Mouse (Mus musculus) limb, embryonic 12.5 days (tissue): ENCODE measurements around the gene Mcfd2. TPM values are rescaled to one million over a fixed set of nuclear protein-coding genes. Genes with fewer than 3 reads are reported as not detected.
"Not testable (repeated sequence)": the region's sequence is repeated elsewhere in the genome, so short reads cannot be mapped to it uniquely, and the experiment has no call there.

Experiments
- ATAC-seq: fragments of 200-750 bp; cut with Nextera tagmentation; 2 replicates; pipeline ENCODE4 v1.8.0; 2017; ENCODE audit warnings: low read depth, moderate TSS enrichment; ENCODE audit not compliant: insufficient number of reproducible peaks, insufficient read depth, low FRiP score, low TSS enrichment
- H3K27ac ChIP-seq: fragments of 300-500 bp; sonication (generic); 2 replicates; pipeline ENCODE4 v1.5.1; 2016; ENCODE audit warnings: mild to moderate bottlenecking, moderate library complexity
- H3K27me3 ChIP-seq: fragments of 300-500 bp; sonication (generic); 2 replicates; pipeline ENCODE4 v1.6.1; 2016; ENCODE audit warnings: mild to moderate bottlenecking, moderate library complexity
- H3K36me3 ChIP-seq: fragments of 300-500 bp; sonication (generic); 2 replicates; pipeline ENCODE4 v1.6.1; 2016; ENCODE audit warnings: mild to moderate bottlenecking, moderate library complexity
- H3K4me1 ChIP-seq: fragments of 300-500 bp; sonication (generic); replicated peaks from 2 replicates; pipeline ENCODE4 v1.6.1; 2016
- H3K4me2 ChIP-seq: fragments of 300-500 bp; sonication (generic); 2 replicates; pipeline ENCODE4 v1.6.1; 2016; ENCODE audit warnings: mild to moderate bottlenecking, moderate library complexity
- H3K4me3 ChIP-seq: fragments of 300-500 bp; sonication (generic); replicated peaks from 2 replicates; pipeline ENCODE4 v1.5.1; 2016; ENCODE audit warnings: mild to moderate bottlenecking
- H3K9ac ChIP-seq: fragments of 300-500 bp; sonication (generic); replicated peaks from 2 replicates; pipeline ENCODE4 v1.6.1; 2016; ENCODE audit warnings: mild to moderate bottlenecking, moderate library complexity
- H3K9me3 ChIP-seq: fragments of 300-500 bp; sonication (generic); 2 replicates; pipeline ENCODE4 v1.6.1; 2016; ENCODE audit warnings: mild to moderate bottlenecking, moderate library complexity
- WGBS: fragments of 180-500 bp; shearing (Covaris S2); methylation state at CpG from one replicate; pipeline ENCODE4 v1.1.7; 2016; 5-methylcytosine and 5-hydroxymethylcytosine counted together
- polyA plus RNA-seq: library from polyadenylated mRNA; unstranded; fragments of >200 nt; fragmentation: Nextera tagmentation; extraction: Ambion mirVana; gene quantifications from 2 replicates; pipeline ENCODE4 v1.2.1, GENCODE M21; 2016

Gene Mcfd2
- polyA plus RNA-seq, 1 experiment from 2014 or later, result 67.2 TPM

- no peak overlapping the region for H3K4me3 ChIP-seq
- no peaks in the 10 kb centered on the region for H3K36me3 ChIP-seq
- H3K9me3 ChIP-seq, result no peaks in the 10 kb centered on the region
- H3K27me3 ChIP-seq, result no peaks in the 10 kb centered on the region
- 81% methylated on average over 11 of the region's 11 CpGs for WGBS
- H3K27ac ChIP-seq, result no peak overlapping the region
- H3K9ac ChIP-seq, result no peak overlapping the region
- peaks cover under 1% of the 10 kb centered on the region; the same call in 1 of the 2 replicates for H3K4me1 ChIP-seq
- ATAC-seq, result no peak
- H3K4me2 ChIP-seq, result no peak overlapping the region
Observed at GRCm38 (mm10) chr17:87304151-87304894, 38.6 kb upstream of the Mcfd2 start.

GRCm38 (mm10) chr17:87302014-87302794 is 36.5 kb upstream of the Mcfd2 start:
- Histone ChIP-seq H3K27ac (no peak overlapping the region), H3K4me1 (peaks cover 10% of the 10 kb centered on the region; the same call in 1 of the 2 replicates), H3K36me3 (no peaks in the 10 kb centered on the region), H3K4me2 (no peak overlapping the region), H3K4me3 (no peak overlapping the region), H3K9ac (no peak overlapping the region), H3K9me3 (no peaks in the 10 kb centered on the region), H3K27me3 (no peaks in the 10 kb centered on the region)
- no peak for ATAC-seq
- 84% methylated on average over 13 of the region's 13 CpGs for WGBS

GRCm38 (mm10) chr17:87301607-87302006 is 35.9 kb upstream of the Mcfd2 start:
- H3K27ac ChIP-seq, H3K4me3 ChIP-seq, ATAC-seq, H3K4me1 ChIP-seq, H3K27me3 ChIP-seq, H3K36me3 ChIP-seq, H3K9ac ChIP-seq, H3K9me3 ChIP-seq, H3K4me2 ChIP-seq: not testable (repeated sequence)
- WGBS, result 86% methylated on average over 9 of the region's 9 CpGs

- WGBS, result 86% methylated on average over 10 of the region's 10 CpGs
- Histone ChIP-seq H3K36me3 (no peaks in the 10 kb centered on the region), H3K9ac (no peak overlapping the region), H3K4me2 (no peak overlapping the region), H3K27me3 (no peaks in the 10 kb centered on the region), H3K4me3 (no peak overlapping the region), H3K4me1 (peaks cover 10% of the 10 kb centered on the region; the same call in 1 of the 2 replicates), H3K27ac (no peak overlapping the region), H3K9me3 (no peaks in the 10 kb centered on the region)
- no peak for ATAC-seq
Observed at GRCm38 (mm10) chr17:87300340-87300739, 34.6 kb upstream of the Mcfd2 start.

GRCm38 (mm10) chr17:87298944-87299343 is 33.2 kb upstream of the Mcfd2 start:
- no peak for ATAC-seq
- H3K27me3 ChIP-seq, result no peaks in the 10 kb centered on the region
- 66% methylated on average over 6 of the region's 6 CpGs for WGBS
- peaks cover 10% of the 10 kb centered on the region; the same call in 1 of the 2 replicates for H3K4me1 ChIP-seq
- no peak overlapping the region for H3K4me2 ChIP-seq
- no peak overlapping the region for H3K27ac ChIP-seq
- no peaks in the 10 kb centered on the region for H3K36me3 ChIP-seq
- H3K9ac ChIP-seq, result no peak overlapping the region
- H3K9me3 ChIP-seq, result no peaks in the 10 kb centered on the region
- no peak overlapping the region for H3K4me3 ChIP-seq

- not testable (repeated sequence) for H3K4me2 ChIP-seq, H3K9ac ChIP-seq, H3K4me1 ChIP-seq, H3K27ac ChIP-seq, H3K27me3 ChIP-seq, H3K36me3 ChIP-seq, ATAC-seq, H3K9me3 ChIP-seq, H3K4me3 ChIP-seq
- 59% methylated on average over 1 of the region's 1 CpGs for WGBS
Observed at GRCm38 (mm10) chr17:87296701-87297100, 31.0 kb upstream of the Mcfd2 start.

GRCm38 (mm10) chr17:87295738-87296137 is 30.0 kb upstream of the Mcfd2 start:
- 78% methylated on average over 7 of the region's 7 CpGs for WGBS

GRCm38 (mm10) chr17:87293125-87293524 is 27.4 kb upstream of the Mcfd2 start:
- Histone ChIP-seq H3K27ac (no peak overlapping the region), H3K9me3 (no peaks in the 10 kb centered on the region), H3K36me3 (no peaks in the 10 kb centered on the region), H3K4me2 (no peak overlapping the region), H3K4me3 (no peak overlapping the region), H3K4me1 (no peaks in the 10 kb centered on the region), H3K27me3 (peaks cover 11% of the 10 kb centered on the region; the same call in 1 of the 2 replicates), H3K9ac (no peak overlapping the region)
- 77% methylated on average over 5 of the region's 5 CpGs for WGBS
- no peak for ATAC-seq

More at GRCm38 (mm10) chr17:87295738-87296137, 30.0 kb upstream of the Mcfd2 start:
- Histone ChIP-seq H3K4me2 (no peak overlapping the region), H3K9me3 (no peaks in the 10 kb centered on the region), H3K36me3 (no peaks in the 10 kb centered on the region), H3K27ac (no peak overlapping the region), H3K4me3 (no peak overlapping the region), H3K9ac (no peak overlapping the region), H3K4me1 (peaks cover 10% of the 10 kb centered on the region; the same call in 1 of the 2 replicates), H3K27me3 (no peaks in the 10 kb centered on the region; the same call in 1 of the 2 replicates)
- ATAC-seq, result no peak

GRCm38 (mm10) chr17:87291782-87292181 is 26.0 kb upstream of the Mcfd2 start:
- no peak overlapping the region for H3K27ac ChIP-seq
- ATAC-seq, result no peak
- H3K4me1 ChIP-seq, result peaks cover 5% of the 10 kb centered on the region
- H3K9ac ChIP-seq, result no peak overlapping the region
- no peak overlapping the region for H3K4me2 ChIP-seq
- 88% methylated on average over 5 of the region's 5 CpGs for WGBS
- H3K27me3 ChIP-seq, result peaks cover 22% of the 10 kb centered on the region
- no peak overlapping the region for H3K4me3 ChIP-seq
- H3K9me3 ChIP-seq, result no peaks in the 10 kb centered on the region
- H3K36me3 ChIP-seq, result no peaks in the 10 kb centered on the region

GRCm38 (mm10) chr17:87291037-87291436 is 25.3 kb upstream of the Mcfd2 start:
- H3K4me1 ChIP-seq, result peaks cover 8% of the 10 kb centered on the region
- H3K27ac ChIP-seq, result no peak overlapping the region
- H3K27me3 ChIP-seq, result peaks cover 26% of the 10 kb centered on the region
- H3K36me3 ChIP-seq, result no peaks in the 10 kb centered on the region
- ATAC-seq, result no peak
- WGBS, result 87% methylated on average over 7 of the region's 7 CpGs
- H3K4me3 ChIP-seq, result no peak overlapping the region
- H3K9me3 ChIP-seq, result no peaks in the 10 kb centered on the region
- H3K9ac ChIP-seq, result no peak overlapping the region
- H3K4me2 ChIP-seq, result no peak overlapping the region

- 77% methylated on average over 5 of the region's 5 CpGs for WGBS
- H3K4me1 ChIP-seq, result peaks cover 14% of the 10 kb centered on the region
- H3K9ac ChIP-seq, result no peak overlapping the region
- H3K9me3 ChIP-seq, result no peaks in the 10 kb centered on the region
- H3K4me3 ChIP-seq, result no peak overlapping the region
- ATAC-seq, result no peak
- peaks cover 41% of the 10 kb centered on the region for H3K27me3 ChIP-seq
- H3K4me2 ChIP-seq, result no peak overlapping the region
- H3K27ac ChIP-seq, result no peak overlapping the region
- no peaks in the 10 kb centered on the region for H3K36me3 ChIP-seq
Observed at GRCm38 (mm10) chr17:87289367-87289766, 23.6 kb upstream of the Mcfd2 start.
